24 mouse cellular contexts compared by ENCODE assay signal in genomic region chr1:84854966-84855365, GRCm38 (mm10). TPM values are rescaled to one million over a fixed set of nuclear protein-coding genes. Genes with fewer than 3 reads are reported as not detected.
A peak's percentile ranks its signal among the peaks of the same experiment; 100 is the strongest.
DNase-seq lines count a peak whose midpoint lies in the region; ATAC-seq lines count a peak whose summit lies in the region.
"Had no signal": no experiment of that assay in that cellular context is flagged by ENCODE, and none has a peak within 500 bp of the region (broad histone marks: within the 10 kb centered on the region; RNA-seq: fewer than 3 reads in every experiment).

No protein-coding gene starts in this region.

- H3K4me2 ChIP-seq in heart, embryonic 15.5 days = no peak overlapping the region
- no peak overlapping the region for H3K4me2 ChIP-seq in heart, embryonic 11.5 days
- H3K4me2 ChIP-seq in midbrain, embryonic 11.5 days = no peak overlapping the region
- no peak overlapping the region for H3K4me2 ChIP-seq in midbrain, embryonic 13.5 days (replicated peaks)
- H3K4me2 ChIP-seq: embryonic facial prominence, embryonic 13.5 days; embryonic facial prominence, embryonic 15.5 days; forebrain, embryonic 12.5 days had no signal

- H3K36me3 ChIP-seq in heart, embryonic 15.5 days = no peaks in the 10 kb centered on the region
- no peaks in the 10 kb centered on the region for H3K36me3 ChIP-seq in heart, embryonic 11.5 days (ENCODE audit: control insufficient read depth, insufficient read depth, low read length)
- no peaks in the 10 kb centered on the region for H3K36me3 ChIP-seq in midbrain, embryonic 11.5 days (ENCODE audit: control insufficient read depth, insufficient read depth, low read length)
- no peaks in the 10 kb centered on the region for H3K36me3 ChIP-seq in midbrain, embryonic 13.5 days
- H3K36me3 ChIP-seq: embryonic facial prominence, embryonic 13.5 days; embryonic facial prominence, embryonic 15.5 days; forebrain, embryonic 10.5 days; forebrain, embryonic 12.5 days; G1E had no signal

- H3K4me1 ChIP-seq in heart, embryonic 15.5 days (replicated peaks) = no peaks in the 10 kb centered on the region
- H3K4me1 ChIP-seq in heart, embryonic 11.5 days (ENCODE audit: control insufficient read depth, insufficient read depth, low read length) = peaks cover 8% of the 10 kb centered on the region
- H3K4me1 ChIP-seq in midbrain, embryonic 11.5 days (ENCODE audit: control insufficient read depth, insufficient read depth, low read length) = peaks cover 8% of the 10 kb centered on the region
- peaks cover 8% of the 10 kb centered on the region for H3K4me1 ChIP-seq in midbrain, embryonic 13.5 days (replicated peaks)
- H3K4me1 ChIP-seq: embryonic facial prominence, embryonic 13.5 days; embryonic facial prominence, embryonic 15.5 days had no signal

- H3K9me3 ChIP-seq in heart, embryonic 15.5 days (replicated peaks) = no peaks in the 10 kb centered on the region
- no peaks in the 10 kb centered on the region for H3K9me3 ChIP-seq in heart, embryonic 11.5 days (replicated peaks; ENCODE audit: control insufficient read depth, low read length)
- no peaks in the 10 kb centered on the region for H3K9me3 ChIP-seq in midbrain, embryonic 11.5 days (ENCODE audit: control insufficient read depth, low read length)
- H3K9me3 ChIP-seq in midbrain, embryonic 13.5 days = no peaks in the 10 kb centered on the region
- H3K9me3 ChIP-seq: embryonic facial prominence, embryonic 13.5 days; embryonic facial prominence, embryonic 15.5 days; forebrain, embryonic 10.5 days; forebrain, embryonic 12.5 days; G1E had no signal

- no peaks in the 10 kb centered on the region for H3K27me3 ChIP-seq in heart, embryonic 15.5 days
- no peaks in the 10 kb centered on the region for H3K27me3 ChIP-seq in heart, embryonic 11.5 days (ENCODE audit: control insufficient read depth, insufficient read depth, low read length)
- no peaks in the 10 kb centered on the region for H3K27me3 ChIP-seq in midbrain, embryonic 11.5 days (ENCODE audit: control insufficient read depth, insufficient read depth, low read length)
- H3K27me3 ChIP-seq in midbrain, embryonic 13.5 days = no peaks in the 10 kb centered on the region
- H3K27me3 ChIP-seq: embryonic facial prominence, embryonic 13.5 days; embryonic facial prominence, embryonic 15.5 days; forebrain, embryonic 12.5 days; Patski had no signal

- WGBS in heart, embryonic 15.5 days = 72% methylated on average over 2 of the region's 2 CpGs
- 80% methylated on average over 2 of the region's 2 CpGs for WGBS in heart, embryonic 11.5 days (ENCODE audit: insufficient replicate concordance)
- 85% methylated on average over 2 of the region's 2 CpGs for WGBS in midbrain, embryonic 11.5 days
- WGBS in midbrain, embryonic 13.5 days = 86% methylated on average over 2 of the region's 2 CpGs

- H3K27ac ChIP-seq in heart, embryonic 15.5 days = 0 out of 2 replicates have a peak overlapping the region, but pooled peaks have one; percentile 0
- H3K27ac ChIP-seq in heart, embryonic 11.5 days (ENCODE audit: low read depth, low read length) = no peak overlapping the region
- no peak overlapping the region for H3K27ac ChIP-seq in midbrain, embryonic 11.5 days (ENCODE audit: low read depth, low read length)
- H3K27ac ChIP-seq in midbrain, embryonic 13.5 days = no peak overlapping the region
- H3K27ac ChIP-seq: embryonic facial prominence, embryonic 13.5 days; embryonic facial prominence, embryonic 15.5 days; forebrain, embryonic 10.5 days; forebrain, embryonic 12.5 days had no signal

- DNase-seq in midbrain, embryonic 11.5 days (ENCODE audit: low spot score, missing footprints) = peak; percentile 68
- DNase-seq in cerebellum, adult 9-10 months = no peak
- DNase-seq: adrenal gland, adult 8-10 months; adrenal gland, postnatal 14 days; adrenal gland, postnatal 36 days; cerebellum, adult 11-12 months; cerebellum, adult 2 months; cerebellum, adult 9-11 months; cerebellum, postnatal 14 days; cerebellum, postnatal 36 days; embryo, embryonic 11 days had no signal

- H3K4me3 ChIP-seq in heart, embryonic 15.5 days = no peak overlapping the region
- H3K4me3 ChIP-seq in heart, embryonic 11.5 days (ENCODE audit: low read depth, low read length) = no peak overlapping the region
- H3K4me3 ChIP-seq in midbrain, embryonic 11.5 days (ENCODE audit: low read depth, low read length) = no peak overlapping the region
- H3K4me3 ChIP-seq in midbrain, embryonic 13.5 days (replicated peaks) = no peak overlapping the region
- H3K4me3 ChIP-seq: embryonic facial prominence, embryonic 13.5 days; embryonic facial prominence, embryonic 15.5 days; erythroblast, embryonic 14.5 days; forebrain, embryonic 10.5 days; forebrain, embryonic 12.5 days had no signal

- no peak for ATAC-seq in heart, embryonic 15.5 days (replicated peaks; ENCODE audit: insufficient number of reproducible peaks, insufficient read depth, low FRiP score, low read depth)
- no peak for ATAC-seq in heart, embryonic 11.5 days (replicated peaks; ENCODE audit: insufficient number of reproducible peaks, low FRiP score, low TSS enrichment)
- no peak for ATAC-seq in midbrain, embryonic 11.5 days (ENCODE audit: low FRiP score)
- ATAC-seq in midbrain, embryonic 13.5 days = no peak
- ATAC-seq: activated CD4-positive, CD25-positive, alpha-beta regulatory T cell, adult 4 months; forebrain, embryonic 14.5 days; forebrain, embryonic 16.5 days; Patski had no signal

- no peak overlapping the region for H3K9ac ChIP-seq in heart, embryonic 15.5 days
- no peak overlapping the region for H3K9ac ChIP-seq in heart, embryonic 11.5 days (ENCODE audit: low read depth, low read length)
- H3K9ac ChIP-seq in midbrain, embryonic 11.5 days (ENCODE audit: low read length) = no peak overlapping the region
- no peak overlapping the region for H3K9ac ChIP-seq in midbrain, embryonic 13.5 days (replicated peaks)
- H3K9ac ChIP-seq: embryonic facial prominence, embryonic 13.5 days; embryonic facial prominence, embryonic 15.5 days; forebrain, embryonic 12.5 days had no signal

RNA-seq across cellular contexts. Expression of gene Trip12, which starts 14.7 kb away (rescaled TPM):
- polyA plus RNA-seq in heart, embryonic 15.5 days (2015; fragmentation: Nextera tagmentation; extraction: Ambion mirVana) = 43.4 and 51.0 TPM in 2 replicates
- polyA plus RNA-seq in heart, embryonic 11.5 days (2014; fragmentation: Nextera tagmentation; extraction: Ambion mirVana) = 77.0 and 77.6 TPM in 2 replicates
- 99.4 and 107 TPM in 2 replicates for polyA plus RNA-seq in midbrain, embryonic 11.5 days (2014; fragmentation: Nextera tagmentation; extraction: Ambion mirVana)
- 78.5 and 85.0 TPM in 2 replicates for polyA plus RNA-seq in midbrain, embryonic 13.5 days (2015; fragmentation: Nextera tagmentation; extraction: Ambion mirVana)

RNA-seq across cellular contexts. Expression of gene Fbxo36, which starts 15.3 kb away (rescaled TPM):
- 6.8 and 7.3 TPM in 2 replicates for polyA plus RNA-seq in heart, embryonic 15.5 days (2015; fragmentation: Nextera tagmentation; extraction: Ambion mirVana)
- 8.7 and 9.1 TPM in 2 replicates for polyA plus RNA-seq in heart, embryonic 11.5 days (2014; fragmentation: Nextera tagmentation; extraction: Ambion mirVana)
- polyA plus RNA-seq in midbrain, embryonic 11.5 days (2014; fragmentation: Nextera tagmentation; extraction: Ambion mirVana) = 10.7 and 12.3 TPM in 2 replicates
- polyA plus RNA-seq in midbrain, embryonic 13.5 days (2015; fragmentation: Nextera tagmentation; extraction: Ambion mirVana) = 6.5 and 8.5 TPM in 2 replicates
